Mouse (Mus musculus): ENCODE results near the gene 4921524J17Rik.
A peak's percentile ranks its signal among the peaks of the same experiment; 100 is the strongest.

- TF ChIP-seq CTCF (IDR thresholded peaks at IDR 0.05) (peak; percentile 68), EP300 (IDR thresholded peaks at IDR 0.05; ENCODE audit: insufficient read depth, low read depth, low read length) (no peak)
These were observed 24.6 kb downstream of the 4921524J17Rik start for GRCm38 (mm10) chr8:85408053-85408505.
